Mouse (Mus musculus) brain, embryonic 14.5 days (tissue): ENCODE data around the gene Crhr1. TPM values are rescaled to one million over a fixed set of nuclear protein-coding genes. Genes with fewer than 3 reads are reported as not detected.

Experiments used
- DNase-seq: peaks from one replicate; pipeline ENCODE4 v3.0.0-alpha.2; 2011; ENCODE audit warnings: low read depth
- CTCF ChIP-seq: fragments of 200-500 bp; IDR thresholded peaks from 2 replicates; pipeline ENCODE4 v1.5.1; 2012; ENCODE audit warnings: inconsistent platforms, mild to moderate bottlenecking, moderate library complexity, borderline replicate concordance; ENCODE audit not compliant: insufficient read depth, insufficient read length; ENCODE audit errors: extremely low read depth
- POLR2A ChIP-seq: fragments of 200-500 bp; IDR thresholded peaks from 2 replicates; pipeline ENCODE4 v1.6.1; 2012; ENCODE audit warnings: mild to moderate bottlenecking, inconsistent platforms, borderline replicate concordance; ENCODE audit not compliant: poor library complexity, insufficient read depth, insufficient read length, severe bottlenecking; ENCODE audit errors: extremely low read depth
- polyA plus RNA-seq: library from polyadenylated mRNA; depleted of rRNA; stranded (reverse); fragments of >200 nt; gene quantifications from 2 replicates; pipeline ENCODE4 v1.2.3, GENCODE M21; 2012

Crhr1 gene
- polyA plus RNA-seq, 1 experiment: 10.2 TPM

DNA sequence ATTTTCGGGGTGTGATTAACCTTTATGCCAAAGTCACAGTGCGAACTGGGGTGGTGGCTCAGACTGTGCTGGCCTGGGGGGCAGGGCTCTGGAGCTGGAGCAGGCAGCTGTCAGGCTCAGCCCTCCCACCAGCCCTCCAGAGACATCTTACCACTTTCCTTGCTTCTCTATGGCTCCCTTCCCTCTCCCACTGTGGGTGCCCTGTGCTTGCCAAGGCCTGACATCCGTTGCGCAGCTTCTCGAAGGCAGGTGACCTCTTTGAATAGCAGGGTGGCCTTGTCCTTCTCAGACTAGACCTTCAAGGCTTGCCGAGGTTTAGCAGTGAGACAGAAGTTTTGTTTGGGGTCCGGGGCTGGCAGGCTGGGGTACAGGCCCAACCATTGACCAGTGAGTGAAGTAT is 16.1 kb downstream of the Crhr1 start:
- DNase-seq: no peak
- TF ChIP-seq POLR2A (no peak), CTCF (no peak)

DNA sequence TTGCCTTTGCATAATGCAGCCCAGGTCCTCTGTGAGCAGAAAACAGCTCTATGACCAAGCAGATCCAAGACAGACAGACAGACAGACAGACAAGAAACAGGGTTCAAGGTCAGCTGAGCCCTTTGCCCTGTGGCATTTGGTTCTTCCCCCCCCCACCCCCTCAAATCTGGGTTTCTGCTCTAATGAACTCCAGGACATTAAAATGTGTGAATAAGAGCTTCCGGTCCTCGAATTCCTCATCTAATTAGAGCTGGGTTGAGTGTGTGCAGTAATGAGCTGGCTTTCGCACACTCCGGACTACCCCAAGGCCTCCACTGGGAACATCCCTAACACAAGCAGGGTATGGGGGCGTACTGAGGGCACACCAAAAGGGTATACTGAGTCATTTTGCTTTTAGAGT is 18.3 kb downstream of the Crhr1 start:
- peak; percentile 44 for DNase-seq
- TF ChIP-seq POLR2A: no peak
- no peak for TF ChIP-seq CTCF

DNA sequence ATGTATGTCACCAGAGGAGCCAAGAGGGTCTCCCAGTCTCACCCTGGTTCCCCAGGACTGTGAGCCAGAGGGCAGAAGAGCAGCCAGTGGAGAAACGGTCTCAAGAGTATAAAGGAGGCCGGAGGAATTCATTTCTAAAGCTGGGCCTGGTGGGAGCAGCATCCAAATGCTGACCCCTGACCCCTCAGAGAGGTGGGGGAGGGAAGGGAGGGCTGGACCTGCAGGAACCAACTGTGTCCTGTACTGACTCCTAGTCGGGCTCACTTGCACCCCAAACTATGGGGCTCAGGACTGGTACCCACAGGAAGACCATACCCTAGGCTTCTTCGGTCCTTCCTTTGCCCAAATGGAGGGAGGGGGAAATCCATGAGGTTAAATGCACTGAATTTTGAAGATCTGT is 21.7 kb downstream of the Crhr1 start:
- DNase-seq: no peak
- TF ChIP-seq POLR2A: no peak
- no peak for TF ChIP-seq CTCF

DNA sequence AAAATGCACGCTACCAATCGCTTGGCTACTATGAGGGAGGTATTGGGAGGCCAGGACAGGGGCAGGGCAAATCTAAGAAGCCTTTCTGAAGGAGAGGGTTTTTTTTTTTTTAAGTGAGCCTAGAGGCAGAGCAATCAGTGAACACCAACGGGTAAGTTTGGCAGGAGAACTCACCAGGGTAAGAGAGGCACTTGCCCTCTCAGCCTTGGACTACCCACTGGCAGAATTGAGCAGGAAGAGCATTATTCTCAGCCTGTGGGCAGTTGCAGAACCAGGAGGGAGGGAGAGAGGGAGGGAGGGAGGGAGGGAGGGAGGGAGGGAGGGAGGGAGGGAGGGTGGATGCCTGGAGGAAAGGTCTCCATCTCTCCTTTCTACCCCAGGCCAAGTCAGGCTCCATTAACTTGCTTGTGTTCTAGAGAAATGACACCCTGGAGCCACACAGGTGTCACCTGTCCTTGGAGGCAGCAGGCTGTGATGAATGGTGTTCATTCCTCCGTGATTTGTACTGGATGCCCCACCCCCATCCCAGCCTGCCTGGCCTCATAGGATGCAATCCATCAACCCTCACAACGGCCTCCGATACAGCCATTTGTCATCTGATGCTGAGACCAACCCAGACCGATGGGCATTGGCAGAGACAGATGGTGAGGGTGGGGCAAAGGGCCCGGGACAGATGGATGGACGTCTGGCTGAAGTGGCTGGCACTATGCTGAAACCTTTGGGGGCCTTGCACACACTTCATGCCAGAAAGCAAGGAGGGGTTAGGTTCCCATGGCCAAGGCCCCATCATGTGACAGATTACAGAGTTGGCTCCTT is 22.4 kb downstream of the Crhr1 start:
- peak; percentile 60 for DNase-seq
- no peak for TF ChIP-seq CTCF
- TF ChIP-seq POLR2A: no peak

DNA sequence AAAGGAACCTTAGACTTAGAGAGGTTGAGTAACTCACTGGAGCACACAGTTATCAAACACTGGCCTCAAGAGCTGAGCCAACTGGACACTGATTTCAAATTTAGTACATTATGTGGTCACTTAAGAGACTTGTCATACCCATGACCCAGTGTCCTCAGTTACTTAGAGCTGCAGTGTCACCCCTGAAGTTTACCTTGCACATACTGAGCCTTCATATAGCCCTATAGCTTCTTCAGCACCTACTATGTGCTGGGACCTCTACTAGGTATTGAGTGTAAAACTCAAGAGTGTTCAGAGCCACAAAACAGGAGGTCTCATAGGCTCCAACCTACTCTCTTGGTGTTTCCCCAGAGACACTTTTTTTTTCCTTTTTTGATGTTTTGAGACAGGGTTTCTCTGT is 23.2 kb downstream of the Crhr1 start:
- no peak for DNase-seq
- TF ChIP-seq CTCF (no peak), POLR2A (no peak)

DNA sequence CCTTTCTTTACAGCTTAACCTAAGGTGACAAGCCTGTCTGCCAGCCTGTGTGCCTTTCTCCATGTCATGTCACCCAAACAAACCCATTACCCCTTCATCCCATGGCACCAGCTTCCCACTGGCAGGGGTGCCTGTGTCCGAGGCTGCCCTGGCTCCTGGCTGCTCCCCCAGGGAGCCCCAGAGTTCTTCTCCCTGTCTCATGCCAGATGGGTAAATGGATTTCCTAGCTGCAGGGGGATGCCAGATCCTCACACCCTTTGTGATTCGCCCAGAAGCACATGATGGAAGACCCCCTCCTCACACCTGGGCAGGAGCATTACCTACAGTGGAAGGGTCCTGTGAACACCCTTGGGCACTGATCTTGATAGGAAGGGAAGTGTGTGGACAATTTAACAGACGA is 23.7 kb downstream of the Crhr1 start:
- TF ChIP-seq POLR2A (no peak), CTCF (no peak)
- no peak for DNase-seq

DNA sequence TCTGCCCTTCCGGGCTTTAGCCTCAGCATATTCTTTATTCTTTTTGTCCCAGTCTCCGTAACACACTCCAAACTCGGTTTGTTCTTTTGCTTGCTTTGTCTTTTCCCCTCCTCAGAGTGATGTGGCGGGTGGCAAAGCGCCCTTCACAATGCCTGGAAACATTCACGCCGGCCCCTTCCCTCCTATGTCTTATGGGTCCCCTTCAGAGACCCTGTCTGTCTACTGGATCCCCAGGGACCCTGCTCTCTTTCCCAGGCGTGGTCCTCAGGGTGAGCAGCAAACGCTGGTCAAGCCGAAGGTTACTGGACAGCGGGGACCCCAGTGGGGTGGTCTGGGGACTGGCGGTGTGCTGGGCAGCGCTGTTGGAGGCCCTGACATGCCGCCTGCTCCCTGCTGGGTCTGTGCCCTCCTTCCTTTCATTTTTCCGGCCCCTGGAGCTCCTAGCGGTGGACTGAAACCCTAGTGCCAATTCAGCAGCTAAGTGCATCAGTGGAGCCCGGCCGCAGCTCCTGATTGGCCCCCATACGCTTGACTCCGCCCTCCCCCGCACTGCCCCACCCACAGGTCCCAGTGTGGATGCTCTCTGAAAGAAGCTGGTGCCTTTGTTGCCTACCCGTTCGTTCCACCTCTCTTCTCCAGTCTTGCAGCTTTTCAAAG is 25.1 kb downstream of the Crhr1 start:
- peak; percentile 97 for DNase-seq
- TF ChIP-seq POLR2A (peak; percentile 48; the same call in 1 of the 2 replicates), CTCF (peak; percentile 49; the same call in 1 of the 2 replicates)

DNA sequence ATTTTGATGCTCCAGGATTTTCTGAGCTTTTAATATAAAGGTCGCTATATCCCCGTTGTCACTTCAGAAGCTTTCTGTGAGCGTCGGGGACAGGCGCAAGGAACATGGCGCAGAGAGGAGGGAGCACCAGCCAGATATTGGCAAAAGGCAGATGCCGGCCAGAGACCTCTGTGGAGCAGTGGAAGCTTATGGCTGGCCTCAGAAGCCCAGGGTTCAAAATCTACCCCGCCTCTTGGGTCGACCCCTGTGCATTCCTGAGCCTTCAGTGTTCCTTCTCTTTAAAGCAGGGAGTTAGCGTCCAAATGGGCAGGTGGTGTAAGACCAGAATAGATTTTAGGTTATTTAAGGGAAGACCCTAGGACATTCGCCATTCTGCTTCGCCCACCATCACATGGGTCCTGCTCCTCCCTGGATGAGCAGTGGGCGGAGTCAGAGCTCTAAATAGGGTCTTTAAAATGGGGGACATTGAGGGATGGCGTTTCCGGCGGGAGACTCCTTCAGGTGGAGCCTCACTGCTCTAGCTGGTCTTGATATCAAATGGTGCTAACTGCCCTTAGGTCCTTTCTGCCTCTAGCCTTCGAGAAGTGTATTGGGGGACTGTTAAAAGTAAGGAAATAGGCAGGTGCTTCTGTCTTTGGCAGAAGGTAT is 25.7 kb downstream of the Crhr1 start:
- DNase-seq: peak; percentile 67
- TF ChIP-seq POLR2A (no peak), CTCF (no peak)

DNA sequence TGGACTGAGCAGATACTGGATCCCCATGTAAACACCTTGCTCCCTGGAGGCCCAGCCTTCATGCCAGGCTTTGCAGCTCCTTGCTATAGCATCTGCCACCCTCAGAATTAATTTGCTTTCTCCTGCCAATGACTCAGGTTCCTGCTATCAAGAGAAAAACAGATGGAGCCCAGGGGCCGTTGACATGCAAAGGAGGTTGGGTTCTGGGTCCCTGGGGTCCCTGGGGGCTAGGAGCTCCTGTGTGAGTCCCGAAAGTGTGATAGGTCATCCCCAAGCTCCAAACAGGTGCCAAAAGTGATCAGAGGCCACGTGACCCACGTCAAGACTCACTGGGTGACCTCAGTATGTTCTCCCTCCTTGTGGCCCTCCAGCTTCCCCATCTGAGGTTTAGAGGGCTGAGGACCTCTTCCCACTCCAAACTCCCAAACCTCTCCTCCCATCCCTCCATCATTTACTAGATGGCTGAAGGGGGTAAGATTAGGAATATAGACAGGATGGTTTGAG is 27.2 kb downstream of the Crhr1 start:
- no peak for DNase-seq
- TF ChIP-seq POLR2A (no peak), CTCF (no peak)

DNA sequence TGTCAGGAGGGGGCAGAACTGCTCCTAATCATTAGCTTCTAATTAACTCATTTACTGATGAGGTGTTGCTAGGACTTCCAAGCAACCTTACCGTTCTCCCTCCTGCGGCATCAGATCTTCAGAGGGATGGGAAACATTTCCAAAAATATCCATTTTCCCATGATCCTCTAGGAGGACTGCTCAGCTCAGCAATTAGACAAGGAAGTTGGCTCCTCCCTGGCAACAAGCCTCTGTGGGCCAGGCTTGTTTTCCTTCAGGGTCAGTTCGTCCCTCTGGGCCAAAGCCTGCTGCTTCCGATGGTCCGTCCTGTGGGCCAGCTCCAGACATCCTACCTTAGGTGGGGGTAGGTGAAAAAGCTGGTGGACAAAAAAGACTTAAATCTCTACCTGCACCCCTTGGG is 28.5 kb downstream of the Crhr1 start:
- no peak for TF ChIP-seq CTCF
- no peak for DNase-seq

DNA sequence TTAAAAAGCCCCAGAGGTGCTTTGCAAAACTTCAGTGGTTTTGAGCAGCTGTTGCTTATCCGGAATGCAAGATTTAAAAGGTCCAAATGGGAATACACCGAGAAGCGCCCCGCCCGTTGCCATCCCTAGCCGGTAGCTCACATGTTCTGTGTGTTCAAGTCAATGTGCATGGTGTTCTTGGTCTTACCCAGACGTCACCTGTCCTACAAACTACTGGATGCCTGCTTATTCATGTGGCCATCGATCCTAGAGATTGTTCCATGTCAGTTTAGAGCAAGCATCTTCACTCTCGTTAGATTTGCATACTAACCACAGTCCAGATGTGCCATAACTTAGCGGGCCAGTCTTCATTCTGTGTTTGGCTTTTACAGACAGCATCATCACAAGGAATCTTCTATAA is 31.6 kb downstream of the Crhr1 start:
- DNase-seq: no peak
- TF ChIP-seq POLR2A: no peak
- no peak for TF ChIP-seq CTCF
